Mouse (Mus musculus) bone marrow macrophage, adult 2 months (primary cell): ENCODE data around the gene Gpha2.

Experiments used
- CTCF ChIP-seq: IDR thresholded peaks from 2 replicates; pipeline ENCODE4 v1.5.1; 2012; ENCODE audit warnings: low read depth, mild to moderate bottlenecking, low read length, moderate library complexity
- POLR2A ChIP-seq: IDR thresholded peaks from 2 replicates; pipeline ENCODE4 v1.6.1; 2012; ENCODE audit warnings: mild to moderate bottlenecking, low read depth, low read length, borderline replicate concordance

GRCm38 (mm10) chr19:6206716-6207115 is 19.5 kb upstream of the Gpha2 start:
- TF ChIP-seq CTCF (no peak), POLR2A (no peak)
